Mouse (Mus musculus): ENCODE results near the gene Dnase2a.

Dnase2a gene

DNA sequence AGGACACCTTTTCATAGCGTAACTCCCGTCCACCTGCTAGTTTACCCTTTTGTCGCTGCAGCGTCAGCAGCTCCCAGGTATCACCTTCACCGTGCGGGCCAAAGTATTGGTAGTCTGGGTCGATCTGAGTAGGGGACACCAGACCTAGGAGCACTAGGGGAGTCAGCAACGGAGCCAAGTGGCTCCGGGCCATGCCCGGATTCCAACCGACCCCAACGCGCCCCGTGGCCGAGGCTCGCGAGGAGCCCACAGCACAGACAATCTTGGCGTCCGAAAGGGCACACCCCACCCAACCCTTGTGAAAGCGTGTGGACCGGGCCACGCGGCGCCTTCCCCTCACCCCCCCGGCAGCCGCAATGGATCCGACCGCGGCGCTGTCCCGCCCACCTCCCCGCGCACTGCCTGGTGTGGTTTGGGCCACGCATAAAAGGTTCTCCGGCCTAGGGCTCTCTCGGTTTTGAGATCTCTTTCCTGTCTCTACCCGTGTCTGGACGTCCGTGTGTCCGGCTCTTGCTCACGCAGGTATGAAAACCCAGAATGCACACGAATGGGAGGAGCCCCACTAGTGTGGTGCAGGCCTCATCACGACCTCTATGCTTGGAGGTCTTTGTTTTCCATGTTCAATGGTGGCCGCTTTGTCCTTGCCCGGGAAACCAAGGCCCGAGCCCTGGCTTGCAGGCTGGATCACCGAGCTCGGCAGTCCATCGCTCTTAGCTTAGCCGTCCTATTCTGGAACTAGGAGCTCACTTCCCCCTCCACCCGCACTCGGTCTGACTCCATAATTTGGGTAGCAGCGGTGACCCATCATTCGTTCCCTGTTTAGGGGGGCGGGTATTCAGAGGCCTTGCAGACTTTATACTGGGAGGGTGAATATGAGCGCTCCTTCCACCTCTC is 61.1 kb downstream of the Dnase2a start, which contains the start of the genes Gm49661, Prdx2 and Rnaseh2a:
Gene Gm49661 (minus strand): TSS at position 193 of the 894 bp plus-strand sequence.
Gene Prdx2 (plus strand): TSS at position 347 of the 894 bp plus-strand sequence.
Gene Rnaseh2a (minus strand): TSS at position 527 of the 894 bp plus-strand sequence.
- intact Hi-C loops (cut with DNase I) = no loop called here

DNA sequence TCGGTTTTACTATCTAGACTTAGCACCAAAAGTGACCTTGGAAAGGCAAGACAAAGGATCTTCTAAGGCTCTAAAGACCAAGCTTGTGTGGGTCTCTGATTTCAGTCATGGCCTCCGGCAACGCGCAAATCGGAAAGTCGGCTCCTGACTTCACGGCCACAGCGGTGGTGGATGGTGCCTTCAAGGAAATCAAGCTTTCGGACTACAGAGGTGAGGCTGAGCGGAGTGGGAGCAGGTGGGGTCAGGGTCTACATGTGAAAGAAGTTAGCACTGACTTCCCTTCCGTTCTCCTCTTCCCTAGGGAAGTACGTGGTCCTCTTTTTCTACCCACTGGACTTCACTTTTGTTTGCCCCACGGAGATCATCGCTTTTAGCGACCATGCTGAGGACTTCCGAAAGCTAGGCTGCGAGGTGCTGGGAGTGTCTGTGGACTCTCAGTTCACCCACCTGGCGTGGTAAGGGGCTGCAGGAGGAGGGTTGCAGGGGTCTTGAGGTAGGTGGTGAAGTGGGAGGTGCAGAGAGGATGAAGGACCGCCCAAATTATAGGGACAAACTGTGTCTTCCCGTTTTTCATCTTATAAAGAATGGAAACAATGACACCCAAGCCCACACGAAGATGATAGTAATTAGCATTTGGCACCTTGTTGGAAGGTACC is 61.9 kb downstream of the Dnase2a start:
- intact Hi-C loops (cut with DNase I) = no loop called here

DNA sequence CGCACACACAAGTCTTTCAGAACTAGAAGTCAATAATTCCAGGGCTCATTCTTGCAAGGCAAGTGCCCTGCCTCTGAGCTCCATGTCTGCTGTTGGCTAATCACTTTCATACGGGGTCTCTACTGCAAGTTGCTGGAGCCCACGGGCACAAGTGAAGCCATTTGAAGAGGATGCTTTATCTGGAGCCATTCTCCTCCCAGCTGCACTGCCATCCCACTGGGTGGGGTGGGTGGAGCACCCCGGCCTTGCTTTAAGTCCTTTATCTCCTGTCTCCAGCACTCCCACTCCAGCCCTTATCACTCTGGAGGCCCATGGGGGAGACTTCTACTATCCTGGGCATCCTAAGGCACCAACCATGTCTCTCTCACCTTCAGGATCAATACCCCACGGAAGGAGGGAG is 62.6 kb downstream of the Dnase2a start:
- intact Hi-C loops (cut with DNase I) = no loop called here

Small RNA genes lying within 50 kb of the gene (microRNA-seq; reads per million reads assigned to microRNA genes)
- gene Gm24197 (0 reads per million in 2 experiments), gene Mir7069 (3.7 to 5.2 reads per million in 2 experiments)
